Mouse (Mus musculus) inflammation-experienced regulatory T-cells, adult 6 months (primary cell): ENCODE data around the gene Olfr1150-ps1. TPM values are rescaled to one million over a fixed set of nuclear protein-coding genes. Genes with fewer than 3 reads are reported as not detected.

Experiments used
- ATAC-seq: one replicate; pipeline ENCODE4 v1.8.0; 2017
- polyA plus RNA-seq, 3 experiments: library from polyadenylated mRNA; unstranded; fragments of 100-300 nt; shearing (Covaris generic); gene quantifications; one replicate each; pipeline ENCODE4 v1.2.1; 2017

Gene Olfr1150-ps1
- not detected for polyA plus RNA-seq

DNA sequence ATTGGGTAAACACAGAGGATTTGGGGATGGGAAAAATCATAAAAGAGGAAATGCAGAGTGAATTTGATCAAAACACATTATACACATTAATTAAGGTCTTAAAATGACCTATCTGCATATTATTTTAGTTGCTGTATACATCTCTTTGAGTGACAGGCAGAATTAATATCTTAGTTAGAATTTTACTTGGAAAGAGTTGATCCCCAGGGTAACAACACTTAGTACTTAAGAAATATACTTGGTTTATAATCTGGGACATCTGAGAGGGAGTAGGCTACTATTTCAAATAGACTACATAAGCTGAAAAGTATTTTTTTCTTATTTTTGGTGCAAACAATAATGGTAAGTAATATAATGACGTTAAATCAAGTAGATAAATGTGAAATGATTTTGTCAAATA lies at the start of gene Olfr1150-ps1:
Olfr1150-ps1 (plus strand) TSS at position 301 of the 400 bp plus-strand sequence.
- ATAC-seq, result no peak

DNA sequence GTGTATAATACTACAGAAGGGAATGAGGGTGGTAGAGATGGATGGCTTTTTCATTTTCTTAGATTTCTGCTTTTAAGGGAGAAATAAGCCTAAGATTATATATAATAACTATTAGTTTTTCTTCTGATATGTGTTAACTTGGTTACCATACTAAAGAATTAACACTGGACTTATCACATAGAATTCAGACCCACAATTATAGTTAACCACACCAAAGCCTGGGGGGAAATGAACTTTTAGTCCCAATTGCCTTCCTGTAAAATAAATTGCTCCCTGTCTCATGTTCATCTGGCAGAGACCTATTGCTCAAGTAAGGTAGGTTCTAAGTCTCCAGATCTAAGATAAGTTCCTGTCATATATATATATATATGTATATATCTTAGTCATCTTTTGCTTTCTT lies 43.5 kb upstream of the Olfr1150-ps1 start, which contains the start of gene Olfr1143:
Olfr1143 (plus strand) TSS at position 301 of the 400 bp plus-strand sequence.
- ATAC-seq, result no peak

DNA sequence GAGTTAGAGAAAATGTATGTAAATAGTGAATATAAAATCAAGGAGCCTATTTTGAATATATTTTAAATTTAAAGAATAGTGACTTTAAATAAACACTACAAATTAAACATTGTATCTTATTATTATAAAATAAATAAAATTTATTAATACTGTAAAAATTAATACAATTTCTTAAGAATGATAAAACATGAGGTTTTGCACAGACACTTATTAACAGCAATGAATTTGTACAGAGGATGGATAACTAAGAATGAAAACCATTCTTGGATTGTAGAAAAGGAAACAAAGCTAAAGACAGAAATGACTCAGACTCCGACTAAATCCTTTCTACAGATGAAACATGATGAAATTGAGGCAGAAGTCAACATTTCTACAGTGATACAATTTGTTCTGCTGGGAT lies 34.3 kb upstream of the Olfr1150-ps1 start, which contains the start of gene Olfr1145:
Olfr1145 (plus strand) TSS at position 301 of the 400 bp plus-strand sequence.
- no peak for ATAC-seq

GRCm38 (mm10) chr2:87830233-87830632 lies 13.6 kb upstream of the Olfr1150-ps1 start, which contains the start of gene Olfr1148:
Gene Olfr1148 (plus strand): TSS chr2:87830533.
- no peak for ATAC-seq

- no peak for ATAC-seq
These were observed 11.8 kb downstream of the Olfr1150-ps1 start, which contains the start of gene Olfr1151 for GRCm38 (mm10) chr2:87855562-87855961. Gene Olfr1151 (plus strand): TSS chr2:87855862.

DNA sequence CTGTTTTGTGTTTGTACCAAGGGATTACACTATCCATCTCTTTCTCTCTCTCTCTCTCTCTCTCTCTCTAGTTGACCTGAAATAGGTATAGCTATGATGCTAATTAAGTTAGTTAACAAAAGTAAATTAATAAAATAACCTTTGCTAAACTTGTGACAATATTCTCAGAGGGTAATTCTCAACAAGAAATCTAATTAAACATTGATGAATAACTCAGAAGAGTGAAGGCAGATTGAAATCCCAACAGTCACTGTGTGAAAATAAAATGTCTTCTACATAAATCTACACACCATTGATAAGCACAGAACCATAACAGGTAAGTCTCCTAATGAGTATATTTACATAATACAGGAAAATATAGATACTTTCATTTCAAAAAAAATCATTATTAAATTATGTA lies 22.4 kb downstream of the Olfr1150-ps1 start, which contains the start of gene Olfr1152:
Olfr1152 (plus strand) TSS at position 301 of the 400 bp plus-strand sequence.
- no peak for ATAC-seq

- no peak for ATAC-seq
These were observed 50.9 kb downstream of the Olfr1150-ps1 start, which contains the start of gene Olfr1153 for GRCm38 (mm10) chr2:87894662-87895061. Gene Olfr1153 (plus strand): TSS chr2:87894962.

Other genes with a start within 250 kb of the Olfr1150-ps1 start
- not detected for gene Olfr1130, start 237.8 kb upstream of the Olfr1150-ps1 start, polyA plus RNA-seq
- gene Olfr1131, start 216.9 kb upstream of the Olfr1150-ps1 start, polyA plus RNA-seq, result not detected
- gene Olfr1132, start 206.5 kb upstream of the Olfr1150-ps1 start, polyA plus RNA-seq, result not detected
- gene Olfr1133, start 196.6 kb upstream of the Olfr1150-ps1 start, polyA plus RNA-seq, result not detected
- not detected for gene Olfr1134, start 185.5 kb upstream of the Olfr1150-ps1 start, polyA plus RNA-seq
- not detected for gene Olfr1135, start 170.3 kb upstream of the Olfr1150-ps1 start, polyA plus RNA-seq
- gene Olfr1136, start 150.0 kb upstream of the Olfr1150-ps1 start, polyA plus RNA-seq, result not detected
- gene Olfr1137, start 130.8 kb upstream of the Olfr1150-ps1 start, polyA plus RNA-seq, result not detected
- not detected for gene Olfr1138, start 104.0 kb upstream of the Olfr1150-ps1 start, polyA plus RNA-seq
- not detected for gene Olfr1140, start 100.2 kb upstream of the Olfr1150-ps1 start, polyA plus RNA-seq
- gene Olfr1141, start 90.0 kb upstream of the Olfr1150-ps1 start, polyA plus RNA-seq, result not detected
- gene Olfr152, start 64.5 kb upstream of the Olfr1150-ps1 start, polyA plus RNA-seq, result not detected
- not detected for gene Olfr1143, start 43.4 kb upstream of the Olfr1150-ps1 start, polyA plus RNA-seq
- gene Olfr1145, start 34.2 kb upstream of the Olfr1150-ps1 start, polyA plus RNA-seq, result not detected
- gene Olfr1148, start 13.5 kb upstream of the Olfr1150-ps1 start, polyA plus RNA-seq, result not detected
- not detected for gene Olfr1151, start 11.9 kb downstream of the Olfr1150-ps1 start, polyA plus RNA-seq
- gene Olfr1152, start 22.5 kb downstream of the Olfr1150-ps1 start, polyA plus RNA-seq, result not detected
- not detected for gene Olfr1153, start 51.0 kb downstream of the Olfr1150-ps1 start, polyA plus RNA-seq
- not detected for gene Olfr1154, start 61.2 kb downstream of the Olfr1150-ps1 start, polyA plus RNA-seq
- not detected for gene Olfr1155, start 101.1 kb downstream of the Olfr1150-ps1 start, polyA plus RNA-seq
- gene Olfr1156, start 109.1 kb downstream of the Olfr1150-ps1 start, polyA plus RNA-seq, result under 1 TPM in 1 of 3 experiments, not detected in 2; 0.23 TPM
- not detected for gene Olfr1157, start 124.3 kb downstream of the Olfr1150-ps1 start, polyA plus RNA-seq
- not detected for gene Olfr74, start 130.7 kb downstream of the Olfr1150-ps1 start, polyA plus RNA-seq
- gene Olfr1158, start 146.1 kb downstream of the Olfr1150-ps1 start, polyA plus RNA-seq, result not detected
- gene Olfr1160, start 164.3 kb downstream of the Olfr1150-ps1 start, polyA plus RNA-seq, result not detected
- not detected for gene Olfr1161, start 178.8 kb downstream of the Olfr1150-ps1 start, polyA plus RNA-seq
- gene Olfr73, start 193.7 kb downstream of the Olfr1150-ps1 start, polyA plus RNA-seq, result not detected
- gene Olfr1162, start 207.1 kb downstream of the Olfr1150-ps1 start, polyA plus RNA-seq, result not detected
- gene Olfr1163, start 227.8 kb downstream of the Olfr1150-ps1 start, polyA plus RNA-seq, result not detected
- gene Olfr1164, start 250.0 kb downstream of the Olfr1150-ps1 start, polyA plus RNA-seq, result not detected